Mouse (Mus musculus) heart, postnatal 0 days (tissue): ENCODE results near the gene Samm50. TPM values are rescaled to one million over a fixed set of nuclear protein-coding genes. Genes with fewer than 3 reads are reported as not detected.

Experiments used
- ATAC-seq: fragments of 200-750 bp; cut with Nextera tagmentation; 2 replicates; pipeline ENCODE4 v1.8.0; 2017; ENCODE audit warnings: low read depth, moderate number of reproducible peaks, moderate library complexity; ENCODE audit not compliant: insufficient read depth
- DNase-seq: peaks from one replicate; pipeline ENCODE4 v3.0.0-alpha.2; 2016; ENCODE audit warnings: low spot score
- H3K27ac ChIP-seq: fragments of 300-500 bp; sonication (generic); 2 replicates; pipeline ENCODE4 v1.5.1; 2014; ENCODE audit warnings: low read depth, mild to moderate bottlenecking
- H3K27me3 ChIP-seq: fragments of 300-500 bp; sonication (generic); 2 replicates; pipeline ENCODE4 v1.6.1; 2014; ENCODE audit warnings: low read length, mixed read lengths; ENCODE audit not compliant: control insufficient read depth, insufficient read depth
- H3K36me3 ChIP-seq: fragments of 300-500 bp; sonication (generic); replicated peaks from 2 replicates; pipeline ENCODE4 v1.6.1; 2014; ENCODE audit warnings: low read length, mixed read lengths; ENCODE audit not compliant: control insufficient read depth, insufficient read depth
- H3K4me1 ChIP-seq: fragments of 300-500 bp; sonication (generic); 2 replicates; pipeline ENCODE4 v1.6.1; 2014; ENCODE audit warnings: antibody characterized with exemption; ENCODE audit not compliant: control insufficient read depth, insufficient read depth
- H3K4me2 ChIP-seq: fragments of 300-500 bp; sonication (generic); 2 replicates; pipeline ENCODE4 v1.6.1; 2014; ENCODE audit warnings: low read depth, mild to moderate bottlenecking, low read length, moderate library complexity
- H3K4me3 ChIP-seq: fragments of 300-500 bp; sonication (generic); 2 replicates; pipeline ENCODE4 v1.5.1; 2014; ENCODE audit warnings: low read depth, low read length
- H3K9ac ChIP-seq: fragments of 300-500 bp; sonication (generic); replicated peaks from 2 replicates; pipeline ENCODE4 v1.6.1; 2014; ENCODE audit warnings: low read depth, low read length, mixed read lengths
- H3K9me3 ChIP-seq: fragments of 300-500 bp; sonication (generic); replicated peaks from 2 replicates; pipeline ENCODE4 v1.6.1; 2016; ENCODE audit warnings: low read length; ENCODE audit not compliant: control insufficient read depth
- CTCF ChIP-seq: IDR thresholded peaks from 2 replicates; pipeline ENCODE4 v1.5.1; 2016; ENCODE audit warnings: antibody characterized with exemption, control low read depth, low read depth
- EP300 ChIP-seq: IDR thresholded peaks from 2 replicates; pipeline ENCODE4 v1.6.1; 2016; ENCODE audit warnings: antibody characterized with exemption, low read depth
- WGBS: fragments of 180-500 bp; shearing (Covaris S2); extraction: QIAGEN DNeasy Blood & Tissue Kit; methylation state at CpG from one replicate; pipeline ENCODE4 v1.1.7; 2014; 5-methylcytosine and 5-hydroxymethylcytosine counted together
- polyA plus RNA-seq: library from polyadenylated mRNA; unstranded; fragments of >200 nt; fragmentation: Nextera tagmentation; extraction: Ambion mirVana; gene quantifications from 2 replicates; pipeline ENCODE4 v1.2.1, GENCODE M21; 2015
- total RNA-seq: library from RNA; depleted of rRNA; stranded (reverse); fragments of >200 nt; gene quantifications from 2 replicates; pipeline ENCODE4 v1.2.3, GENCODE M21; 2014; ENCODE audit warnings: low replicate concordance

Gene Samm50
- total and polyA plus RNA-seq, 2 experiments from 2014 or later, result 42.4 to 201 TPM

DNA sequence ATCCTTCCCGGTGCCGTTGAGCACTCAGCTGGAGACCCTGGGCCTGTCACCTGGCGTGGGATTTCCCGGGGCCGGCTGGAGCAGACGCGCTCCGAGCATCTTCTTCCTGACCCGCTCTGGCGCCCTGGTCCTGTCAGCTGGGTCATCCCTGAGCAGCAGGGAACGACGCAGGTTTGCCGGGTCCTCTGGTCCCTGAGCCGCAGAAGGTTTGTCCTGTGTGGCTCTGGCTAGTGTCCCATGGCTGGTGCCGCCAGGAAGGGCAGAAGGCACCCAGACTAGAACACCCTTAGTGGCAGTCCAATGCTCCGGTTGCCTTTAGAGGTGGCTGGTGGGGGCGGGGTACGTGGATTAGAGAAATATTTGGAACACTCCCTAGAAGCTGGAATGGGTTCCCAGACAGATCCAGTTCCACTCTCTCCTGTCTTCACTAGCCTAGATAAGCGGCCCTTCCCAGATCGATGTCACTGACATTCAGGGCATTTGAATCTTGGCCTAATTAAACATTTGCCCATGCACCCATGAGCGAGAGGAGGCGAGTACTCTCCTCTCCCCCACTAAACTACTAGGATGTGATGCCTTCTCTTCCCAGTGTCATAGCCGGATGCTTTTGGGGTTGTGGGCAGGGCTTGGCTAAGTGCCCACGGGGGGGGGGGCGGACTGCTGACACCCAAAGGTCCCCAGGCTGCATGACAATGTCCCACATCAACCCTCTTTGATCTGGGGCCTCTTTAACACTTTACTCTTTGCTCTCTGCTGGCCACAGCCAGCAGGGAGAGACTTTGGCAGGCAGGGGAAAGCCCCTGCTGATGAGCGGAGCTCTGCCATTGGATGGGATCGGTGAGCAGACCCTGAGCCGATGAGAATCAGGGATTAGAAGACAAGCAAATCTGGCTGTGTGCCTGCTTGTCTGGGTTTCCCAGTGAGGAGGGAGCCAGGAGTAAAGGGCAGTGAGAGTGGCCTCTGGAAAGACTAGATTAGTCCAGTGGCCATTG is 23.6 kb upstream of the Samm50 start:
- Histone ChIP-seq H3K36me3 (no peaks in the 10 kb centered on the region), H3K4me2 (peak overlapping the region; percentile 85), H3K4me1 (peaks cover 7% of the 10 kb centered on the region), H3K4me3 (peak overlapping the region; percentile 44), H3K27me3 (peaks cover 15% of the 10 kb centered on the region), H3K27ac (no peak overlapping the region), H3K9ac (no peak overlapping the region), H3K9me3 (no peaks in the 10 kb centered on the region)
- DNase-seq (no peak), ATAC-seq (no peak)
- TF ChIP-seq CTCF (no peak), EP300 (no peak)
- 2% methylated on average over 28 of the region's 28 CpGs for WGBS

GRCm38 (mm10) chr15:84169511-84169910 is 22.5 kb upstream of the Samm50 start:
- Histone ChIP-seq H3K4me1 (peaks cover 7% of the 10 kb centered on the region), H3K4me3 (no peak overlapping the region), H3K9me3 (no peaks in the 10 kb centered on the region), H3K36me3 (no peaks in the 10 kb centered on the region), H3K9ac (no peak overlapping the region), H3K27me3 (peaks cover 15% of the 10 kb centered on the region), H3K4me2 (no peak overlapping the region), H3K27ac (no peak overlapping the region)
- no peak for TF ChIP-seq CTCF
- TF ChIP-seq EP300, result no peak
- ATAC-seq (no peak), DNase-seq (no peak)
- WGBS, result 73% methylated on average over 1 of the region's 1 CpGs

DNA sequence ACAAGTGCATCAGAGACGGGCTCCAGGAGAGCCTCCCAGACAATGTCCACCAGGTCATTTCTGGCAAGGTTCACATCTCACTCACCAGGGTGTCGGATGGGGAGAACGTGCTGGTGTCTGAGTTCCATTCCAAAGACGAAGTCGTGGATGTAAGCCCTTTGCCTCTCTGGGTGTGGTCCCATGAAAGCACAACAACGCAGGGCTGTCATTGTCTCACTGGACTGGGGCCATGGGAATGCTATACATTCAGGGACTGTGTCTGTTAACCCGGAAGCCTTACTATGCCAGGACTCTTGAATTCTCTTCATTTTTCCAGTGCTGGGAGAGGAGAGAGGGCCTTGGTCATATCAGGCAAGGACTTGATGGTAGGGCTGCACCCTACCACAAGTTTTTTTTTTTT is 20.9 kb upstream of the Samm50 start:
- Histone ChIP-seq H3K9ac (no peak overlapping the region), H3K4me3 (no peak overlapping the region), H3K36me3 (no peaks in the 10 kb centered on the region), H3K27ac (no peak overlapping the region), H3K4me1 (peaks cover 7% of the 10 kb centered on the region), H3K4me2 (no peak overlapping the region), H3K27me3 (peaks cover 15% of the 10 kb centered on the region), H3K9me3 (no peaks in the 10 kb centered on the region)
- TF ChIP-seq EP300 (no peak), CTCF (no peak)
- no peak for ATAC-seq
- WGBS, result 70% methylated on average over 7 of the region's 7 CpGs
- no peak for DNase-seq

DNA sequence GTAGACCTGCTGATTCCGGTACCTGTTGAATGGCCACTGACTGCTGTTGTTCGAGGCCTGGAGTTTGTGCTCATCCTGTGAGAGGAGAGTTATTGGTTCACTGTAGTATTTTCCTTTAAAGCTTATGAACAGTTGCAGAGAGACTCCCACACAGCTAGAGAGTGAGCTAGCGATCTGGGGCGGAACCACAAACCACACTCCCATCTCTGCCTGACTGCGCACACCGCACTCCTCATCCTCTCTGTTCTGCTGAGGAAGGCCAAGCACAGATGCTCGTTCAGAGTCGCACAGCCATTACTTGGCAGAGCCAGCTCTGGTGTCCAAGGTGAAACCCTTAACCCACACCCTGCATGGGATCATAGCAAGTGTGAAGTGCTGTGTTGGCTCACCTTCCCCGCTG is 13.3 kb upstream of the Samm50 start:
- Histone ChIP-seq H3K27me3 (peaks cover 5% of the 10 kb centered on the region; the same call in 1 of the 2 replicates), H3K9ac (no peak overlapping the region), H3K9me3 (no peaks in the 10 kb centered on the region), H3K27ac (no peak overlapping the region), H3K4me3 (no peak overlapping the region), H3K36me3 (no peaks in the 10 kb centered on the region), H3K4me1 (no peaks in the 10 kb centered on the region), H3K4me2 (no peak overlapping the region)
- no peak for TF ChIP-seq EP300
- TF ChIP-seq CTCF, result no peak
- no peak for DNase-seq
- no peak for ATAC-seq
- WGBS, result 84% methylated on average over 9 of the region's 9 CpGs

- no peak for TF ChIP-seq CTCF
- no peak for TF ChIP-seq EP300
- no peak for ATAC-seq
- no peaks in the 10 kb centered on the region for H3K36me3 ChIP-seq
- DNase-seq, result no peak
- H3K9me3 ChIP-seq, result no peaks in the 10 kb centered on the region
- H3K4me3 ChIP-seq, result no peak overlapping the region
- no peak overlapping the region for H3K27ac ChIP-seq
- 63% methylated on average over 6 of the region's 6 CpGs for WGBS
- H3K9ac ChIP-seq, result no peak overlapping the region
- H3K4me2 ChIP-seq, result no peak overlapping the region
- H3K4me1 ChIP-seq, result no peaks in the 10 kb centered on the region
- peaks cover 5% of the 10 kb centered on the region; the same call in 1 of the 2 replicates for H3K27me3 ChIP-seq
Measured at GRCm38 (mm10) chr15:84182000-84182399, 10.0 kb upstream of the Samm50 start.
